Mouse (Mus musculus): ENCODE data around the gene Vmn1r48. TPM values are rescaled to one million over a fixed set of nuclear protein-coding genes. Genes with fewer than 3 reads are reported as not detected.
"Not testable (repeated sequence)": the region's sequence is repeated elsewhere in the genome, so short reads cannot be mapped to it uniquely, and the experiment has no call there.

Gene Vmn1r48
- polyA plus RNA-seq (2015; fragmentation: Nextera tagmentation; extraction: Ambion mirVana), result not detected in 2 replicates

DNA sequence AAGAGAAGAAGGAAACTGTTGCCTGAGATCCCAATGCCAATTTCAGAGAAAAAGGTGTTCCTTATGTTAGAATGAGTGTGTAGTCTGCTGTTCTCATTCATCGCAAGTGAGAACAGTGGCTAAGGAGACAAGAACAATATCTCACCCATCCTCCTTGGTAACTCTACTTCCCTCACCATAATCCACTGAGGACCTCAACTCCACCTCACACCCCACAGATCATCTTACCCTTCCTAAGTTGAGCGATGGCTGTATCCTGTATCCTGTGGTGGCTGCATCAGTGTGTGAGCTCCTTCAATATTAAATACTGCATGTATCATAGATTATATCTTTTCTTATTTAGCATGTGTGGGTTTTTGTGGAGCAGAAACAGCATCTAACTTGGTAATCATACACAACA, at the start of gene Vmn1r48:
Vmn1r48 (minus strand) TSS at position 101 of the 400 bp plus-strand sequence.
- not testable (repeated sequence) for H3K27me3 ChIP-seq; H3K4me2 ChIP-seq; ATAC-seq (ENCODE audit: insufficient number of reproducible peaks, insufficient read depth, low FRiP score, low TSS enrichment, low read depth); H3K9me3 ChIP-seq; H3K9ac ChIP-seq; H3K4me1 ChIP-seq; H3K36me3 ChIP-seq; H3K27ac ChIP-seq; H3K4me3 ChIP-seq
- no CpG with 5 or more reads among the region's 2 CpGs for WGBS

DNA sequence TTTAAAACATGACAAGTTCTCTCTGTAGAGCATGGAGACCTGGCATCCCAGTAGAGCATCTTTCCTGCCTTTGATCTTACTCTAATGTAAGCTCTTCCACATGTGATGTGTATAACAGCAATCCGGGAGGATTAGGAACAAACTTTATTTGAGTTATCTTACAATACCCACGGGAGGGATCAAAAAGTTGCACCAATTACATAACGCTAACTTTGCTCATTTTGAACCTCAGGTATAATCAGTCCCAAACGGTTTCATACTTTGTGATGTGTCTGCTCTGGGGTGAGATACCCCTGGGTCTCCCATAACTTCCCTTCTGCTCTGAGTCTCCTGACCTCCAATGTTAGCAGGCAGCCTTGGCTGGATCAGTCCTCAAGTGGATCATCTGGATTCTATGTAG, 41.8 kb upstream of the Vmn1r48 start, which contains the start of gene Vmn1r49:
Vmn1r49 (minus strand) TSS at position 101 of the 400 bp plus-strand sequence.
- no peak for ATAC-seq (ENCODE audit: insufficient number of reproducible peaks, insufficient read depth, low FRiP score, low TSS enrichment, low read depth)
- H3K9me3 ChIP-seq, result 0 out of 2 replicates have a peak, but pooled peaks cover 2% of the 10 kb centered on the region
- 70% methylated on average over 4 of the region's 4 CpGs for WGBS
- H3K4me2 ChIP-seq, result no peak within 1 kb of the TSS
- no peak within 1 kb of the TSS for H3K27ac ChIP-seq
- no peaks in the 10 kb centered on the region for H3K27me3 ChIP-seq
- H3K4me1 ChIP-seq, result no peaks in the 10 kb centered on the region
- H3K9ac ChIP-seq, result no peak within 1 kb of the TSS
- no peak within 1 kb of the TSS for H3K4me3 ChIP-seq
- no peaks in the 10 kb centered on the region for H3K36me3 ChIP-seq

DNA sequence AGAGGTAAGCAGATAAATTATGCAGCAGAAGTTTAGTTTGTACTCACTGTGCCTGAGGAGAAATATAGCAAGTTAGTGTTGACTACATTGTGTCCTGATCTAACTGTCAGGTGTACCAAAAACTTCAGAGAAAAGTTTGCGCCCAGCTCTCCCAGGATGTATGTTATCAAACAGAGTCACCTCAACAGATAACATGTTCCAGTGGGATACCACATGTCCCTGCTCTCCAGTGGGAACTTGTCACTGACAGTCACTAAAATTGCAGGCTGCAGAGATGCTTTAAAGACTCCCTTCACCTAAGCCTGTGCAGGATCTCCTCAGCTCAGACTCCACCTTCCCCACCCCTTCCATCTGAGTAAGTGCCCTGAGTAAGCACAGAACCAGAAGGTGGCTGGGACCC, 20.8 kb downstream of the Vmn1r48 start, which contains the start of gene Vmn1r47:
Vmn1r47 (plus strand) TSS at position 301 of the 400 bp plus-strand sequence.
- H3K27ac ChIP-seq, result not testable (repeated sequence)

DNA sequence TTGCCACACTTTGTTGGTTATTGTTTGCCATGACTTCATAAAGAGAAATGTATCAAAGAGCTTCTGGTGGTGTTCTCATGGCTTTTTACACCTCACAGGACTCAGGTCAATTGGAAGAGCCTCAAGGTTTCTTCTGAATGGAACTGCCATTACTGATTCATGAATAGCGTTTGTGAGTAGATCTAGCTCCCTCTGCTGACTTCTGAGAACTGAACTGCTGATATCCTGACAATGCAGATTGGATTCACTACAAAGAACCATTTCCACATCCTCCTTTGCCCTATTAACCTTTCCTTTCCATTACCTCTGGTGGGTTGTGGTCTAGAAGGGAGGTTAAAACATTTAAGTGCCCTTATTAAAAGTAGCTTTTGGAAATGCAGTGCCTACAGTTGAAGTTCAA, 50.7 kb downstream of the Vmn1r48 start:
- H3K4me1 ChIP-seq, result no peaks in the 10 kb centered on the region
- no peaks in the 10 kb centered on the region for H3K27me3 ChIP-seq
- peaks cover under 1% of the 10 kb centered on the region; the same call in 1 of the 2 replicates for H3K9me3 ChIP-seq
- H3K27ac ChIP-seq, result no peak overlapping the region
- H3K4me3 ChIP-seq, result no peak overlapping the region
- H3K9ac ChIP-seq, result no peak overlapping the region
- ATAC-seq (ENCODE audit: insufficient number of reproducible peaks, insufficient read depth, low FRiP score, low TSS enrichment, low read depth), result no peak
- 19% methylated on average over 1 of the region's 1 CpGs for WGBS
- H3K4me2 ChIP-seq, result no peak overlapping the region
- no peaks in the 10 kb centered on the region for H3K36me3 ChIP-seq

More for the DNA sequence above, 20.8 kb downstream of the Vmn1r48 start, which contains the start of gene Vmn1r47:
- H3K9ac ChIP-seq; H3K9me3 ChIP-seq; H3K4me2 ChIP-seq; H3K36me3 ChIP-seq; H3K27me3 ChIP-seq; H3K4me3 ChIP-seq; H3K4me1 ChIP-seq; ATAC-seq (ENCODE audit: insufficient number of reproducible peaks, insufficient read depth, low FRiP score, low TSS enrichment, low read depth): not testable (repeated sequence)
- WGBS, result 97% methylated on average over 1 of the region's 1 CpGs

Other genes with a start within 250 kb of the Vmn1r48 start
- not detected in 2 replicates for gene Vmn1r42, start 160.4 kb downstream of the Vmn1r48 start, polyA plus RNA-seq (2015; fragmentation: Nextera tagmentation; extraction: Ambion mirVana)
- not detected in 2 replicates for gene Vmn1r43, start 160.4 kb downstream of the Vmn1r48 start, polyA plus RNA-seq (2015; fragmentation: Nextera tagmentation; extraction: Ambion mirVana)
- gene Vmn1r44, start 153.2 kb downstream of the Vmn1r48 start, polyA plus RNA-seq (2015; fragmentation: Nextera tagmentation; extraction: Ambion mirVana), result not detected in 2 replicates
- gene Vmn1r45, start 96.2 kb downstream of the Vmn1r48 start, polyA plus RNA-seq (2015; fragmentation: Nextera tagmentation; extraction: Ambion mirVana), result not detected in 2 replicates
- gene Vmn1r46, start 67.5 kb downstream of the Vmn1r48 start, polyA plus RNA-seq (2015; fragmentation: Nextera tagmentation; extraction: Ambion mirVana), result not detected in 2 replicates
- gene Vmn1r47, start 20.7 kb downstream of the Vmn1r48 start, polyA plus RNA-seq (2015; fragmentation: Nextera tagmentation; extraction: Ambion mirVana), result not detected in 2 replicates
- gene Vmn1r49, start 41.7 kb upstream of the Vmn1r48 start, polyA plus RNA-seq (2015; fragmentation: Nextera tagmentation; extraction: Ambion mirVana), result not detected in 2 replicates
- not detected in 2 replicates for gene Vmn1r50, start 64.6 kb upstream of the Vmn1r48 start, polyA plus RNA-seq (2015; fragmentation: Nextera tagmentation; extraction: Ambion mirVana)
- gene Vmn1r51, start 85.8 kb upstream of the Vmn1r48 start, polyA plus RNA-seq (2015; fragmentation: Nextera tagmentation; extraction: Ambion mirVana), result not detected in 2 replicates
- not detected in 2 replicates for gene Vmn1r52, start 138.0 kb upstream of the Vmn1r48 start, polyA plus RNA-seq (2015; fragmentation: Nextera tagmentation; extraction: Ambion mirVana)
- gene V1ra8, start 166.0 kb upstream of the Vmn1r48 start, polyA plus RNA-seq (2015; fragmentation: Nextera tagmentation; extraction: Ambion mirVana), result not detected in 2 replicates
- not detected in 2 replicates for gene Vmn1r53, start 187.6 kb upstream of the Vmn1r48 start, polyA plus RNA-seq (2015; fragmentation: Nextera tagmentation; extraction: Ambion mirVana)
- not detected in 2 replicates for gene Vmn1r54, start 209.5 kb upstream of the Vmn1r48 start, polyA plus RNA-seq (2015; fragmentation: Nextera tagmentation; extraction: Ambion mirVana)